Mouse (Mus musculus) adrenal gland, postnatal 10 days (tissue): ENCODE data around the gene Ccdc177. TPM values are rescaled to one million over a fixed set of nuclear protein-coding genes. Genes with fewer than 3 reads are reported as not detected.
"Not testable (repeated sequence)": the region's sequence is repeated elsewhere in the genome, so short reads cannot be mapped to it uniquely, and the experiment has no call there.

ENCODE experiments used
- DNase-seq: peaks from one replicate; pipeline ENCODE4 v3.0.0; 2021; ENCODE audit warnings: mixed read lengths
- long read RNA-seq, 2 experiments: library from polyadenylated mRNA; stranded (forward); transcript quantifications; one replicate each; pipeline ENCODE4 v2.0.0; 2021
- total RNA-seq, 2 experiments: library from RNA; stranded (reverse); gene quantifications; 2 replicates each; pipeline ENCODE4 v1.2.3; 2021

Gene Ccdc177
- total RNA-seq, result under 1 TPM; 0.06 to 0.12 TPM
- long read RNA-seq, experiment 1, result 0 reads
- long read RNA-seq, experiment 2, result 0 reads

DNA sequence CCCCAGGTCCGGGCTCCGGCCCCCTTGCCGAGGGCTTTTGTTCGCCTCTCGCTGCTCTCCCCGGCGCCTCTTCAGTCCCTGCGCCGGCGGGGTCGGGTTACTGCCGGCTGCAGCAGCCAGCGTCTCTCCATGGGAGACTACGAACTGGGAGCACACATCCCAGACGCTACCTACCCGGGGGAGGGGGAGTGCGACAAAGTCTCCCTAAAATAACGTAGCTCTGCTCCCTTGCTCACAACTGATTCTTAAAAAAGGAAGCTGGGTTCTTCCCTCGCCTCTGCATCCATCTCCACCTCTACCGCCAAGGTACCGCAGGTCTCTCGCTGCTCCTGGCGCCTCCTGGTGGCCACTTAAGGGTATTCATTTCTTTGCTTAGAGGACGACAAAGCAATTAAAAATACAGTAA is at the start of gene Ccdc177:
Gene Ccdc177 (minus strand): TSS at position 292 of the 406 bp plus-strand sequence.
- peak; percentile 83 for DNase-seq

GRCm38 (mm10) chr12:80810005-80810404 is 49.5 kb upstream of the Ccdc177 start:
- DNase-seq, result no peak

DNA sequence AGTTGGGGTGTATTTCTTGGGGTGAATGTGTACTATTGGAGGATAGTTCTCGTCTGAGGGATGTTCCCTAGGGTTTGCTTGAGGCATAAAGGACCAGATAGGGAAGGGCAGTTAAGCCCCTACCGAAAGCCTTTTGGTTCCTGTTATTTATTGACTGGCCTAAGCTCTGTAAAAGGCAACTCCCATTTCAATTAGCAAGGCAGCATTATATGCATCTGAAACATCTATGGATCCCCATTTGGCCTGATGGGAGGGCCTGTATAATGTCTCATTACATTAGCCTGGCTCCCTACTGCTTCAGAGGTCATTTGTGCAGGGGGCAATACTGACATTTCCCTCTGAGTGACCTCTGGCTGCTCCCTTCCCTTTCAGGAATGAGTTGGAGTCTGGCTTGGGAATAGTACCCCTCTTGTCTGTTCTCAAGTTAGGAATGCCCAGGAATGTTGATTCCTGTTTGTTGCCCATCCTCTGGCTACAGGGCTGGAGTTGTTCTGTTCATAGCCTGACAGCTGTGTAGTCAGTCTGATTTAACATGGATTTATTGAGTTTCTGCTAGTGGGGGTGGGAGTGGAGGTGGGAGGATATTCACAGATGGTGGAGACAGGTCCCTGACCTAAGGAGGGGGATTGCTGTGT is 47.1 kb upstream of the Ccdc177 start:
- DNase-seq, result no peak

GRCm38 (mm10) chr12:80804861-80805428 is 44.5 kb upstream of the Ccdc177 start:
- no peak for DNase-seq

DNA sequence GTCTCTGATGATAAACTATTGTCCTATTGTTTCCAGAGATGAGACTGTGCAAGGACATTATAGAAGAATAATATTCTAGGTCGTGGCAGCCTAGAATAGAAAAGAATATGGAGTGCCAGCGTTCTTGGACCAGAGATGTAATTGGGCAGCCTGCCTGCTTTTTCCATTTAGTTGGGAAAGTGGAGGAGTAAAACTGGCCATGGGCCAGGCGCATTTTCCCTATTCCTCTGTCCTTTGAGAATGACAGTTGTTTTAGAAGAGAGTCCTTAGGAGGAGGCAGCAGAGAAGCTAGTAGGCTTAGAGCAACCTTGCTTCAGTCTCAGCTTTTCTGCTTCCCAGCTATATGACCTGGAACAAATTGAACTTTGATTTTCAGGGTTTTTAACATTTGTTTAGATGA is 43.4 kb upstream of the Ccdc177 start:
- DNase-seq, result peak; percentile 79

DNA sequence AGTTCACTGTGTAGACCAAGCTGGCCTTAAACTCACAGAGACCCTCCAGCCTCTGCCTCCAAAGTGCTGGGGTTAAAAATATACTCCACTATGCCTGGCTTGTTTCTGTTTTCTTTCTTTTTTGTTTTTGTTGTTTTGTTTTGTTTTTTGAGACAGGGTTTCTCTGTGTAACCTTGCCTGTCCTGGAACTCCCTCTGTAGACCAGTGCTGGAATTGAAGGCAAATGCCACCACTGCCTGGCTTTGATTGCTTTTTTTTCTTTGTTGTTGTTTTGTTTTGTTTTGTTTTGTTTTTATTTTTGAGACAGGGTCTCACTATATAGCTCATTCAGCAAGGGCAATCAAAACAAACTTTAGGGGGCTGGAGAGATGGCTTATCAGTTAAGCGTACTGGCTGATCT is 41.0 kb upstream of the Ccdc177 start:
- no peak for DNase-seq

GRCm38 (mm10) chr12:80800156-80800555 is 39.7 kb upstream of the Ccdc177 start:
- DNase-seq, result no peak

GRCm38 (mm10) chr12:80798271-80798670 is 37.8 kb upstream of the Ccdc177 start:
- no peak for DNase-seq

- no peak for DNase-seq
Observed at GRCm38 (mm10) chr12:80794935-80795785, 34.7 kb upstream of the Ccdc177 start.

GRCm38 (mm10) chr12:80794522-80794921 is 34.0 kb upstream of the Ccdc177 start:
- no peak for DNase-seq

DNA sequence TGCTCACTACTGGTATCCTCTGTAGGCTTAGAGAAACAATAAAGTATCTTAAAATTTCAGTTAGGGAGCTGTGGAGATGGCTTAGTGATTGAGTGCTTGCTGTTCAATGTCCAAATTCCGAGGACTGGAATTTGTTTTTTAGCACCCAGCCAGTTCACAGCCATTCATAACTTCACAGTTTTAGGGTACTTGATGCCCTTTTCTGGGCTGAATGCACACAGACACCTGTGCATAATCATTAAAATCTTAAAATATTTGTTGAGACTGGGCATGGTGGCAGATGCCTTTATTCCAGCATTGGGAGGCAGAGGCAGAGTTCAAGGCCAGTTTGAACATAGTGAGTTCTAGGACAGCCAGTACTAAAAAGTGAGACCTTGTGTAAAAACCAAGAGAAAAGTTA is 33.0 kb upstream of the Ccdc177 start:
- no peak for DNase-seq

- DNase-seq, result peak; percentile 35
Observed at GRCm38 (mm10) chr12:80792867-80793266, 32.4 kb upstream of the Ccdc177 start.

GRCm38 (mm10) chr12:80791571-80792444 is 31.3 kb upstream of the Ccdc177 start:
- peak; percentile 43 for DNase-seq

GRCm38 (mm10) chr12:80790700-80791570 is 30.4 kb upstream of the Ccdc177 start:
- no peak for DNase-seq

DNA sequence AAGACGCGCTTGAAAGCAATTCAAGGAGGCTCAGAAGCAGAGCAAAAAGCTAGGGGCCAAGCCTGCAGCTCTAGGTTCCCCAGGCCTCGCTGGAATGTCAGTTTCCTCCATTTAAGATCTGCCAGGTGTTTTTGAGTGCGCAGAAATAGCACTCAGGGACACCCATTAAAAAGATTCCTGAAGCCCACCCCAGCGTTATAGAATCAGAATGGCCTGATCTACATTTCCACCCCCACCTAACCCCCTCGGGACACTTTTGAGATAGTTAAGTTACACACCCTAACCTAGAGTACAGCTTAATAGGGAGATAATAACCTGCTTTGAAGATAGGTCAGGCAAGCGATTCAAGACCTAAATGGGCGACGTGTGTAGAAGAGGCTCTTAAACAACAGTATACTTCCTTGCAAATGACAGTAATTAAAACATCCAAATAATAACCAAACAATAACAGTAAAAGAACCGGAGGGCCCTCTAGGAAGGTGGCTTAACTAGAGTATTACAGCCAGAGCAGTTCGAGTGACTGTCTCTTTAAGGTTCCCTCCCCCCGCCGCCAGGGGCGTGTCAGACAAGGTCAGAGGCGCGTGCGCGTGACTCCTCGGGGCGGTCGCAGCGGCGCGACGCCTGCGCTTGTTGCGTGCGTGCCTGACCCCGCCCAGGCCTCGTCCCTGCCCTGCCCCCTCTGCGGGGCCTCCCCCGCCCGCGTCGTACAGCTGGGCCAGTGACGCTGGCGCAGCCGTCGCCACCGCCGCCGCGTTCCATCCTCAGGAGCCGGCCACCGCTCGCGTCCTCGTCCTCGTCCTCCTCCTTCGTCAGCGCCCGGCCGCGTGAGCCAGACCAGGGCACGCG is 29.6 kb upstream of the Ccdc177 start, which contains the start of gene Susd6:
Gene Susd6 (plus strand): TSS at position 662 of the 846 bp plus-strand sequence.
- DNase-seq, result peak; percentile 99

- not testable (repeated sequence) for DNase-seq
Observed at GRCm38 (mm10) chr12:80789276-80789675, 28.8 kb upstream of the Ccdc177 start.

GRCm38 (mm10) chr12:80788188-80788587 is 27.7 kb upstream of the Ccdc177 start:
- DNase-seq, result no peak

DNA sequence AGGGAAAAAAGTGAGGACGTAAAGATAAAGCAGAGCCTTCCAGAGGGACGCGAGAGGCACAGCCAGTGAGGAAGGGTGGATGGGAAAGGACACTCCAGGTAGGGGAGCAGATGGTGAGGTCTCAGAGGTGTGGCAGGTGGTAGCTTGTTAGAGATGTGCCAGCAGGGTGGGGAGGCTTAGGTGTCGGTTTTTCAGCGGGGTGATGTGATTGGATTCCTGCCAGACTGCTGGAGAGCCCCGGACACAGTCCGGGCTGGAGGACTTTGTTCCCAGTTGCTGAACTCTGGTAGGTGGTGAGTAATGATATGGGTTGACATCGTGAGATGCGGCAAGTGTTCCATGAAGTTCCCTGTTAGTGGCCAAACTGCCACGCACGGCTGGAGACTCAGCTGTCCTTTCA is 27.1 kb upstream of the Ccdc177 start:
- no peak for DNase-seq

GRCm38 (mm10) chr12:80786591-80786990 is 26.1 kb upstream of the Ccdc177 start:
- no peak for DNase-seq

- DNase-seq, result no peak
Observed at GRCm38 (mm10) chr12:80785597-80785996, 25.1 kb upstream of the Ccdc177 start.
